Mouse (Mus musculus) hindbrain, embryonic 15.5 days (tissue): Measurements from ENCODE around the gene Rad23a. TPM values are rescaled to one million over a fixed set of nuclear protein-coding genes. Genes with fewer than 3 reads are reported as not detected.

Source experiments
- ATAC-seq: fragments of 200-750 bp; cut with Nextera tagmentation; 2 replicates; pipeline ENCODE4 v1.8.0; 2017; ENCODE audit warnings: low read depth, moderate number of reproducible peaks, moderate TSS enrichment; ENCODE audit not compliant: low FRiP score
- H3K27ac ChIP-seq: fragments of 300-500 bp; sonication (generic); replicated peaks from 2 replicates; pipeline ENCODE4 v1.5.1; 2015; ENCODE audit warnings: mild to moderate bottlenecking, inconsistent platforms
- H3K27me3 ChIP-seq: fragments of 300-500 bp; sonication (generic); 2 replicates; pipeline ENCODE4 v1.6.1; 2015; ENCODE audit warnings: control low read depth, inconsistent platforms
- H3K36me3 ChIP-seq: fragments of 300-500 bp; sonication (generic); 2 replicates; pipeline ENCODE4 v1.6.1; 2015; ENCODE audit warnings: control low read depth, inconsistent platforms
- H3K4me1 ChIP-seq: fragments of 300-500 bp; sonication (generic); replicated peaks from 2 replicates; pipeline ENCODE4 v1.6.1; 2015; ENCODE audit warnings: control low read depth, inconsistent platforms
- H3K4me2 ChIP-seq: fragments of 300-500 bp; sonication (generic); 2 replicates; pipeline ENCODE4 v1.6.1; 2015; ENCODE audit warnings: moderate library complexity, mild to moderate bottlenecking, inconsistent platforms
- H3K4me3 ChIP-seq: fragments of 300-500 bp; sonication (generic); 2 replicates; pipeline ENCODE4 v1.5.1; 2015; ENCODE audit warnings: mild to moderate bottlenecking, inconsistent platforms
- H3K9ac ChIP-seq: fragments of 300-500 bp; sonication (generic); 2 replicates; pipeline ENCODE4 v1.6.1; 2015; ENCODE audit warnings: inconsistent platforms
- H3K9me3 ChIP-seq: fragments of 300-500 bp; sonication (generic); 2 replicates; pipeline ENCODE4 v1.6.1; 2016; ENCODE audit warnings: control low read depth, inconsistent platforms
- WGBS: fragments of 180-500 bp; shearing (Covaris S2); methylation state at CpG from one replicate; pipeline ENCODE4 v1.1.7; 2015; 5-methylcytosine and 5-hydroxymethylcytosine counted together
- polyA plus RNA-seq: library from polyadenylated mRNA; unstranded; fragments of >200 nt; fragmentation: Nextera tagmentation; extraction: Ambion mirVana; gene quantifications from 2 replicates; pipeline ENCODE4 v1.2.1, GENCODE M21; 2015

The Rad23a gene
- polyA plus RNA-seq, 1 experiment from 2014 or later: 79.1 TPM

- Histone ChIP-seq H3K36me3 (no peaks in the 10 kb centered on the region), H3K4me3 (peak within 1 kb of the TSS; percentile 62), H3K27ac (peak within 1 kb of the TSS; percentile 87), H3K4me2 (peak within 1 kb of the TSS; percentile 94), H3K9me3 (no peaks in the 10 kb centered on the region), H3K4me1 (peaks cover 36% of the 10 kb centered on the region), H3K27me3 (peaks cover 59% of the 10 kb centered on the region), H3K9ac (peak within 1 kb of the TSS; percentile 76)
- ATAC-seq: peak; percentile 43; the same call in 1 of the 2 replicates
- 2% methylated on average over 54 of the region's 125 CpGs for WGBS
Measured at GRCm38 (mm10) chr8:84799999-84800831, 40.2 kb downstream of the Rad23a start, which contains the start of gene Nfix. Nfix (minus strand) TSS chr8:84800344.

GRCm38 (mm10) chr8:84799136-84799931 is 41.1 kb downstream of the Rad23a start:
- Histone ChIP-seq H3K36me3 (no peaks in the 10 kb centered on the region), H3K4me3 (peak overlapping the region; percentile 62), H3K27me3 (peaks cover 60% of the 10 kb centered on the region), H3K9me3 (no peaks in the 10 kb centered on the region), H3K9ac (peak overlapping the region; percentile 76), H3K27ac (peak overlapping the region; percentile 87), H3K4me2 (peak overlapping the region; percentile 94), H3K4me1 (peaks cover 44% of the 10 kb centered on the region)
- ATAC-seq: no peak
- WGBS: under 1% methylated on average over 67 of the region's 108 CpGs

DNA sequence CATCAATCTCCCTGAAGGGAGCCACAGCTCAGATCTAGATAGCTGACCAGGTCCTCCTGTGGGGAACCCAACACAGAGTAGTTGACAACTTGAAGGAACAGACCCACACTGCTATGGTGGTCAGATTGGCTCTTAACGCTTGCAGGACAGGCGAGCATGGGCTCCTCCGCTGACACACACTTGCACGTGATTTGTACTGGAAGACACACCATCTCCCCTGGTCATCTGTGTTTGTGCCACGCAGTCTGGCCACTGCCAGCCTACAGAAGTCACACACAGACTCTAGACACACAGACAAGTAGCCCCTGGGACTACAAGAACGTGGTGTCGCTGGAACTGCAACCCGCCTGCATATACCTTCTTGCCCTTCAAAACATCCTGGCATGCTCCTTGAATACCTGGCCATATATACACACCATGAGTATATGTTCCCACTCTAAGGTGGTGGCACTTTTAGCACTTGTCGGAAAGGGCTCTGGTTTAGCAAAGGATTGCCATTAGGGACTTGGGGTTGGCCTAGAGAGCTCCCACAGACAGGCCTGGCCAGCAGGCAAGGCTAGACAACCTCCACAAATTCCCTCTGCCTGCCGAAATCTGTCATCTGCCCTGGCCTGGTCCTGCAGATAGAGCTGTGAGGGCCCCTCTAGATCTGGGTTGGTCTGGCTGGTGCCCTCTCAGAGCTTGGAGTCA is 41.9 kb downstream of the Rad23a start:
- peak overlapping the region; percentile 94 for H3K4me2 ChIP-seq
- peaks cover 66% of the 10 kb centered on the region for H3K27me3 ChIP-seq
- ATAC-seq: no peak
- no peaks in the 10 kb centered on the region for H3K36me3 ChIP-seq
- peaks cover 50% of the 10 kb centered on the region for H3K4me1 ChIP-seq
- peak overlapping the region; percentile 76 for H3K9ac ChIP-seq
- H3K4me3 ChIP-seq: peak overlapping the region; percentile 62
- WGBS: 35% methylated on average over 10 of the region's 10 CpGs
- peak overlapping the region; percentile 87 for H3K27ac ChIP-seq
- no peaks in the 10 kb centered on the region for H3K9me3 ChIP-seq

DNA sequence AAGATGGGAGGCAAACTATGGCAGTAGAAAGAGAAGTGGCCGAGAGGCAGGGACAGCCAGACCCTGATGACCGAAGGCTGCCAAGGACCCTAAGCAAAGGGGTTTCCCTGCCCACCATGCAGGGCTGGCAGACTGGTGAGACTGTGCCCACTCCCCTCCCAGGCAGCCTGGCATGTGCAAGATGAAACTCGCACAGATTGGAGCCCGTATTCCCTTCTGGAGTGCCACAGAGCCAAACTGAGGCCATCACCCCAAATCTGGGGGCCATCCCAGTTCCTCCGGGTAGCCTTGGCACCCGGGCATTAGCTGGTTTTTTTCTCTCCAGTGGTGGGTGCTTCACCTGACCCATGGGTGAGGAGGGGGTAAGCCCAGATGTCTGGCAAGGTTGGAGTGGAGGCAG is 42.5 kb downstream of the Rad23a start:
- H3K9ac ChIP-seq: peak overlapping the region; percentile 76
- H3K27me3 ChIP-seq: peaks cover 64% of the 10 kb centered on the region
- H3K4me1 ChIP-seq: peaks cover 56% of the 10 kb centered on the region
- no peaks in the 10 kb centered on the region for H3K36me3 ChIP-seq
- H3K4me2 ChIP-seq: peak overlapping the region; percentile 94
- ATAC-seq: no peak
- H3K4me3 ChIP-seq: peak overlapping the region; percentile 62
- peak overlapping the region; percentile 87 for H3K27ac ChIP-seq
- 61% methylated on average over 6 of the region's 6 CpGs for WGBS
- H3K9me3 ChIP-seq: no peaks in the 10 kb centered on the region

- H3K27ac ChIP-seq: peak overlapping the region; percentile 87
Measured at GRCm38 (mm10) chr8:84797256-84797797, 43.1 kb downstream of the Rad23a start.

GRCm38 (mm10) chr8:84794486-84794885 is 46.0 kb downstream of the Rad23a start:
- Histone ChIP-seq H3K27me3 (peaks cover 66% of the 10 kb centered on the region), H3K36me3 (no peaks in the 10 kb centered on the region), H3K9ac (peak overlapping the region; percentile 27; the same call in 1 of the 2 replicates), H3K4me2 (peak overlapping the region; percentile 31), H3K27ac (peak overlapping the region; percentile 90), H3K9me3 (no peaks in the 10 kb centered on the region), H3K4me1 (peaks cover 69% of the 10 kb centered on the region), H3K4me3 (no peak overlapping the region)
- WGBS: 42% methylated on average over 7 of the region's 7 CpGs
- peak; percentile 53 for ATAC-seq

More at GRCm38 (mm10) chr8:84797256-84797797, 43.1 kb downstream of the Rad23a start:
- Histone ChIP-seq H3K27me3 (peaks cover 67% of the 10 kb centered on the region), H3K4me2 (peak overlapping the region; percentile 94), H3K4me1 (peaks cover 62% of the 10 kb centered on the region), H3K9ac (no peak overlapping the region), H3K4me3 (no peak overlapping the region), H3K9me3 (no peaks in the 10 kb centered on the region), H3K36me3 (no peaks in the 10 kb centered on the region)
- WGBS: 83% methylated on average over 15 of the region's 15 CpGs
- ATAC-seq: no peak

DNA sequence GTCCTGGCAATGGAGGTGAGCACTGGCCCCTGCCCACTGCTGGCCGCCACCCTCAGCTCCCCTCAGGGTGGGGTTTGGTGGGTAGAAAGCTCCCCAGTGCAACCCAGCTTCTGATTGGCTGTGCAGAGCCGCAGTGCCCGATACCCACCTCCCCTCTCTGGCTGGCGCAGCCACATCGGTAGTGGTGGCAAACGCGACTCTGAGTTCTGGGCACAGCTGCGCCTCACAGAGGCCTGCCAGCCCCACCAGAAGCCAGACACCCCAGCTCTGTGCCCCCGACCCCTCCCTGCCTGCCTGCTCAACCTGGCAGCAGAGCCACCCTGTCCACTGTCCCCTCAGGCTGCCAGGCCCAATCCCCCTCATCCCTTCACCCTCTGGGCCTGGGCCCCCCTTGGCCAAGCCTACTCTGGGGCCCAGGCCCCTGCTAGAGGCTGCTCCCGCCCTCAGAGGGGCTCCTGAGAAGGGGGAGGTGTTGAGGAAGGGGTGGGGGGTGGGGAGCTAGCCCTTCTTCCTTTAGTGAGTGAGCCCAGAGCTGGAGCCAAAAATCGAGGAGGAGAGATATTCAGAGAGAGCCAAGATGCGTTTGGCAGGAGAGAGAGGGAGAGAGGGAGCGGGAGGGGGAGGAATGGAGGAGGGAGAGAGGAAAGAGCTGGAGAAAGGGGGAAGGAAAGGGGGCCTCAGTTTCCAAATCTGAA is 46.5 kb downstream of the Rad23a start:
- Histone ChIP-seq H3K9me3 (no peaks in the 10 kb centered on the region), H3K4me2 (peak overlapping the region; percentile 40), H3K9ac (no peak overlapping the region), H3K4me3 (no peak overlapping the region), H3K27ac (peak overlapping the region; percentile 90), H3K27me3 (peaks cover 72% of the 10 kb centered on the region), H3K4me1 (peaks cover 69% of the 10 kb centered on the region), H3K36me3 (no peaks in the 10 kb centered on the region)
- peak; percentile 89 for ATAC-seq
- WGBS: 46% methylated on average over 13 of the region's 13 CpGs

GRCm38 (mm10) chr8:84793134-84793533 is 47.3 kb downstream of the Rad23a start:
- Histone ChIP-seq H3K4me2 (peak overlapping the region; percentile 40), H3K27me3 (peaks cover 73% of the 10 kb centered on the region), H3K4me3 (no peak overlapping the region), H3K4me1 (peaks cover 70% of the 10 kb centered on the region), H3K9me3 (no peaks in the 10 kb centered on the region), H3K36me3 (no peaks in the 10 kb centered on the region), H3K27ac (peak overlapping the region; percentile 90), H3K9ac (no peak overlapping the region)
- no peak for ATAC-seq
- 80% methylated on average over 9 of the region's 9 CpGs for WGBS

GRCm38 (mm10) chr8:84792429-84792947 is 48.0 kb downstream of the Rad23a start:
- no peaks in the 10 kb centered on the region for H3K36me3 ChIP-seq
- no peak overlapping the region for H3K4me3 ChIP-seq
- H3K9ac ChIP-seq: no peak overlapping the region
- 81% methylated on average over 12 of the region's 12 CpGs for WGBS
- no peak overlapping the region for H3K4me2 ChIP-seq
- peaks cover 75% of the 10 kb centered on the region for H3K27me3 ChIP-seq
- no peaks in the 10 kb centered on the region for H3K9me3 ChIP-seq
- peaks cover 71% of the 10 kb centered on the region for H3K4me1 ChIP-seq
- peak overlapping the region; percentile 90 for H3K27ac ChIP-seq
- no peak for ATAC-seq

DNA sequence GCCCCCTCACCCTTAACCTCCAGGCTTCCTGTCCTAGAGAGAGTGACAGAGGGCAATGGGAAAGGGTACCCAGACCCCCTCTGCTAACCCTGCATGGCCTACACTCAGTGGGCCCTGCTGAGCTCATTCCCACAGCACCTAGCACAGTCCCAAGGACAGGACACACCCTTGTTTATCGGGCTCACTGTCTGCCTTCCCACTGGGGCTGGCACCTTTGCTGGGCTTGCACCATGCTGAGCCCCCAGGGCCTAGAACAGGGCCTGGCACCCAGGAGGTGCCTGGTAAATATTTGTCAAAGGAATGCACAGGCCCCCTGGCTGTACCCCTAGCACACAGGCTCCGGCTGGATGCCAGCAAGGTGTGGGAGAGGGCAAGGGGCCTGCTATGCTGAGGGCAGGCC is 49.9 kb downstream of the Rad23a start:
- Histone ChIP-seq H3K4me2 (0 out of 2 replicates have a peak overlapping the region, but pooled peaks have one; percentile 3), H3K36me3 (no peaks in the 10 kb centered on the region), H3K27ac (peak overlapping the region; percentile 65), H3K4me3 (no peak overlapping the region), H3K9ac (no peak overlapping the region), H3K27me3 (peaks cover 79% of the 10 kb centered on the region), H3K9me3 (no peaks in the 10 kb centered on the region), H3K4me1 (peaks cover 85% of the 10 kb centered on the region)
- WGBS: 59% methylated on average over 2 of the region's 2 CpGs
- ATAC-seq: no peak
